40 mouse cellular contexts compared by ENCODE assay signal in genomic region chr5:76369215-76369840, GRCm38 (mm10). TPM values are rescaled to one million over a fixed set of nuclear protein-coding genes. Genes with fewer than 3 reads are reported as not detected.
DNase-seq lines count a peak whose midpoint lies in the region; ATAC-seq and TF ChIP-seq lines count a peak whose summit lies in the region.
"Had no signal": no experiment of that assay in that cellular context is flagged by ENCODE, and none has a peak within 500 bp of the region (broad histone marks: within the 10 kb centered on the region; RNA-seq: fewer than 3 reads in every experiment).

No protein-coding gene starts in this region.

- no peak for TF ChIP-seq CTCF in gastrocnemius, adult 2 months (IDR thresholded peaks at IDR 0.05)

- peak; percentile 5 to 75 for DNase-seq in adrenal gland, adult (ENCODE audit: inconsistent age in 2 of 2, low spot score in 1 of 2)
- no peak for DNase-seq in adrenal gland, adult 18-20 months (ENCODE audit: low spot score in 2 of 2)
- DNase-seq in ES-CJ7 (ENCODE audit: low read depth, low spot score), result peak; percentile 81
- peak; percentile 39 for DNase-seq in adrenal gland, adult 8-10 months
- no peak for DNase-seq in gastrocnemius, adult 2 months
- DNase-seq in yolk sac, embryonic 10.5 days (ENCODE audit: low spot score), result no peak
- DNase-seq in thymus, postnatal 36 days, result no peak
- DNase-seq: cerebellum, adult 11 months; cerebellum, adult 9-11 months; gastrocnemius, postnatal 36 days; heart, adult 2 months; heart, postnatal 10 days; kidney, adult 9 months; kidney, postnatal 10 days; layer of hippocampus, postnatal 36 days; liver, embryonic 13.5 days; lung, adult 2 months; lung, postnatal 10 days; midbrain, embryonic 14.5 days; retina, postnatal 1 day; right cerebral cortex, postnatal 14 days had no signal

- no peak overlapping the region for H3K4me2 ChIP-seq in stomach, embryonic 15.5 days
- H3K4me2 ChIP-seq: embryonic facial prominence, embryonic 15.5 days; heart, embryonic 13.5 days; hindbrain, embryonic 14.5 days; limb, embryonic 15.5 days; liver, embryonic 13.5 days had no signal

- no peak for ATAC-seq in stomach, embryonic 15.5 days (ENCODE audit: insufficient read depth, low FRiP score, low read depth)
- ATAC-seq: forebrain, embryonic 14.5 days; intestine, postnatal 0 days had no signal

- no peaks in the 10 kb centered on the region for H3K36me3 ChIP-seq in stomach, embryonic 15.5 days
- H3K36me3 ChIP-seq: embryonic facial prominence, embryonic 10.5 days; embryonic facial prominence, embryonic 15.5 days; G1E; heart, embryonic 13.5 days; limb, embryonic 10.5 days; limb, embryonic 15.5 days; liver, embryonic 13.5 days had no signal

- no peaks in the 10 kb centered on the region for H3K9me3 ChIP-seq in stomach, embryonic 15.5 days
- H3K9me3 ChIP-seq: embryonic facial prominence, embryonic 10.5 days; embryonic facial prominence, embryonic 15.5 days; G1E; heart, embryonic 13.5 days; limb, embryonic 10.5 days; limb, embryonic 15.5 days; liver, embryonic 13.5 days had no signal

- WGBS in stomach, embryonic 15.5 days, result 59% methylated on average over 8 of the region's 8 CpGs

- H3K4me1 ChIP-seq in stomach, embryonic 15.5 days, result no peaks in the 10 kb centered on the region
- H3K4me1 ChIP-seq: embryonic facial prominence, embryonic 10.5 days; limb, embryonic 15.5 days; liver, embryonic 13.5 days had no signal

- H3K4me3 ChIP-seq in stomach, embryonic 15.5 days (replicated peaks), result no peak overlapping the region
- no peak overlapping the region for H3K4me3 ChIP-seq in gastrocnemius, adult 2 months
- H3K4me3 ChIP-seq: embryonic facial prominence, embryonic 10.5 days; embryonic facial prominence, embryonic 15.5 days; heart, adult 2 months; heart, embryonic 13.5 days; limb, embryonic 10.5 days; limb, embryonic 15.5 days; liver, embryonic 13.5 days had no signal

- intact Hi-C loops in gastrocnemius, adult 2 months (cut with DNase I), result no loop called here

- peaks cover 3% of the 10 kb centered on the region; the same call in 1 of the 2 replicates for H3K27me3 ChIP-seq in stomach, embryonic 15.5 days (replicated peaks)

- H3K27ac ChIP-seq in stomach, embryonic 15.5 days, result peak overlapping the region; percentile 36; the same call in 1 of the 2 replicates
- H3K27ac ChIP-seq in gastrocnemius, adult 2 months, result no peak overlapping the region
- H3K27ac ChIP-seq: embryonic facial prominence, embryonic 10.5 days; embryonic facial prominence, embryonic 15.5 days; heart, adult 2 months; heart, embryonic 13.5 days; hindbrain, embryonic 14.5 days; limb, embryonic 10.5 days; limb, embryonic 15.5 days; liver, embryonic 13.5 days; macrophage had no signal

- H3K9ac ChIP-seq in stomach, embryonic 15.5 days, result no peak overlapping the region
- H3K9ac ChIP-seq: embryonic facial prominence, embryonic 15.5 days; heart, embryonic 13.5 days; hindbrain, embryonic 14.5 days; limb, embryonic 15.5 days; liver, embryonic 13.5 days had no signal

RNA-seq across cellular contexts. Expression of gene Nmu, which starts 5.7 kb away (rescaled TPM):
- total RNA-seq in adrenal gland, adult 18-20 months (2021), result not detected
- total RNA-seq in adrenal gland, adult 8-10 months (2022), result not detected
- 0.17 and 0.54 TPM in 2 replicates for polyA plus RNA-seq in stomach, embryonic 15.5 days (2015; fragmentation: Nextera tagmentation; extraction: Ambion mirVana)
- total RNA-seq in gastrocnemius, adult 2 months (2021), result not detected
- total RNA-seq: common myeloid progenitor, adult 5-6 weeks; G1E; gastrocnemius, postnatal 36 days; heart, adult 2 months; heart, postnatal 10 days; hematopoietic stem cell, adult 5-6 weeks; layer of hippocampus, postnatal 36 days; left cerebral cortex, postnatal 10 days; monocyte, adult 5-6 weeks had no signal
- polyA plus RNA-seq: forebrain, embryonic 14.5 days; G1E; heart, adult 2 months; heart, embryonic 13.5 days; liver, embryonic 13.5 days; macrophage; midbrain, embryonic 14.5 days; testis, adult 2 months; thymus, postnatal 0 days had no signal

RNA-seq across cellular contexts. Expression of gene Pdcl2, which starts 38.4 kb away (rescaled TPM):
- not detected for total RNA-seq in adrenal gland, adult 18-20 months (2021)
- not detected for total RNA-seq in adrenal gland, adult 8-10 months (2022)
- not detected in 2 replicates for polyA plus RNA-seq in stomach, embryonic 15.5 days (2015; fragmentation: Nextera tagmentation; extraction: Ambion mirVana)
- not detected for total RNA-seq in gastrocnemius, adult 2 months (2021)
- total RNA-seq: common myeloid progenitor, adult 5-6 weeks; G1E; gastrocnemius, postnatal 36 days; heart, adult 2 months; heart, postnatal 10 days; hematopoietic stem cell, adult 5-6 weeks; layer of hippocampus, postnatal 36 days; left cerebral cortex, postnatal 10 days had no signal
- polyA plus RNA-seq: embryonic facial prominence, embryonic 10.5 days; embryonic facial prominence, embryonic 15.5 days; forebrain, embryonic 14.5 days; G1E; heart, adult 2 months; heart, embryonic 13.5 days; hindbrain, embryonic 14.5 days; intestine, postnatal 0 days; large intestine, adult 2 months; limb, embryonic 10.5 days; limb, embryonic 15.5 days; liver, embryonic 13.5 days; lung, adult 2 months; macrophage; midbrain, embryonic 14.5 days; neural tube, embryonic 14.5 days; thymus, postnatal 0 days had no signal

Comparison
In these comparisons a context has a peak if more than half of its experiments do, and no peak if none do; other contexts are left out.
1. DNase-seq: peak in adrenal gland, adult (2 of 2), ES-CJ7 (single experiment) and adrenal gland, adult 8-10 months (single experiment); none in adrenal gland, adult 18-20 months (0 of 2), gastrocnemius, adult 2 months (single experiment), yolk sac, embryonic 10.5 days (single experiment) and thymus, postnatal 36 days (0 of 2).